Mouse (Mus musculus) liver, postnatal 0 days (tissue): ENCODE measurements around the gene Lars2. TPM values are rescaled to one million over a fixed set of nuclear protein-coding genes. Genes with fewer than 3 reads are reported as not detected.
"Not testable (repeated sequence)": the region's sequence is repeated elsewhere in the genome, so short reads cannot be mapped to it uniquely, and the experiment has no call there.

ENCODE experiments used
- ATAC-seq: fragments of 200-750 bp; cut with Nextera tagmentation; 2 replicates; pipeline ENCODE4 v1.8.0; 2017; ENCODE audit warnings: mild to moderate bottlenecking, moderate library complexity
- DNase-seq: peaks from one replicate; pipeline ENCODE4 v3.0.0-alpha.2; 2016
- H3K27ac ChIP-seq: fragments of 300-500 bp; sonication (generic); 2 replicates; pipeline ENCODE4 v1.5.1; 2014; ENCODE audit warnings: antibody characterized with exemption, moderate library complexity, mild to moderate bottlenecking, low read depth
- H3K27me3 ChIP-seq: fragments of 300-500 bp; sonication (generic); 2 replicates; pipeline ENCODE4 v1.6.1; 2014; ENCODE audit warnings: low read length, control low read depth, mixed read lengths; ENCODE audit not compliant: insufficient read depth
- H3K36me3 ChIP-seq: fragments of 300-500 bp; sonication (generic); replicated peaks from 2 replicates; pipeline ENCODE4 v1.6.1; 2014; ENCODE audit warnings: mild to moderate bottlenecking, control low read depth, low read length, moderate library complexity, mixed read lengths; ENCODE audit not compliant: insufficient read depth
- H3K4me1 ChIP-seq: fragments of 300-500 bp; sonication (generic); 2 replicates; pipeline ENCODE4 v1.6.1; 2014; ENCODE audit warnings: antibody characterized with exemption, mild to moderate bottlenecking, control low read depth; ENCODE audit not compliant: insufficient read depth
- H3K4me2 ChIP-seq: fragments of 300-500 bp; sonication (generic); 2 replicates; pipeline ENCODE4 v1.6.1; 2014; ENCODE audit warnings: low read depth, mild to moderate bottlenecking, low read length, moderate library complexity, mixed read lengths
- H3K4me3 ChIP-seq: fragments of 300-500 bp; sonication (generic); 2 replicates; pipeline ENCODE4 v1.5.1; 2014; ENCODE audit warnings: low read depth, low read length
- H3K9ac ChIP-seq: fragments of 300-500 bp; sonication (generic); replicated peaks from 2 replicates; pipeline ENCODE4 v1.6.1; 2014; ENCODE audit warnings: mild to moderate bottlenecking, moderate library complexity
- H3K9me3 ChIP-seq: fragments of 300-500 bp; sonication (generic); 2 replicates; pipeline ENCODE4 v1.6.1; 2016; ENCODE audit warnings: mild to moderate bottlenecking, control low read depth, low read length, mixed read lengths
- CTCF ChIP-seq: sonication (generic); IDR thresholded peaks from 2 replicates; pipeline ENCODE4 v1.5.1; 2016; ENCODE audit warnings: antibody characterized with exemption, low read depth
- EP300 ChIP-seq: IDR thresholded peaks from 2 replicates; pipeline ENCODE4 v1.6.1; 2016; ENCODE audit warnings: antibody characterized with exemption, low read depth, mild to moderate bottlenecking
- WGBS: fragments of 180-500 bp; shearing (Covaris S2); extraction: QIAGEN DNeasy Blood & Tissue Kit; methylation state at CpG from one replicate; pipeline ENCODE4 v1.1.7; 2014; ENCODE audit not compliant: insufficient replicate concordance; 5-methylcytosine and 5-hydroxymethylcytosine counted together
- polyA plus RNA-seq: library from polyadenylated mRNA; unstranded; fragments of >200 nt; fragmentation: Nextera tagmentation; extraction: Ambion mirVana; gene quantifications from 2 replicates; pipeline ENCODE4 v1.2.1, GENCODE M21; 2015

Gene Lars2
- polyA plus RNA-seq: 1,315 and 1,350 TPM in 2 replicates

DNA sequence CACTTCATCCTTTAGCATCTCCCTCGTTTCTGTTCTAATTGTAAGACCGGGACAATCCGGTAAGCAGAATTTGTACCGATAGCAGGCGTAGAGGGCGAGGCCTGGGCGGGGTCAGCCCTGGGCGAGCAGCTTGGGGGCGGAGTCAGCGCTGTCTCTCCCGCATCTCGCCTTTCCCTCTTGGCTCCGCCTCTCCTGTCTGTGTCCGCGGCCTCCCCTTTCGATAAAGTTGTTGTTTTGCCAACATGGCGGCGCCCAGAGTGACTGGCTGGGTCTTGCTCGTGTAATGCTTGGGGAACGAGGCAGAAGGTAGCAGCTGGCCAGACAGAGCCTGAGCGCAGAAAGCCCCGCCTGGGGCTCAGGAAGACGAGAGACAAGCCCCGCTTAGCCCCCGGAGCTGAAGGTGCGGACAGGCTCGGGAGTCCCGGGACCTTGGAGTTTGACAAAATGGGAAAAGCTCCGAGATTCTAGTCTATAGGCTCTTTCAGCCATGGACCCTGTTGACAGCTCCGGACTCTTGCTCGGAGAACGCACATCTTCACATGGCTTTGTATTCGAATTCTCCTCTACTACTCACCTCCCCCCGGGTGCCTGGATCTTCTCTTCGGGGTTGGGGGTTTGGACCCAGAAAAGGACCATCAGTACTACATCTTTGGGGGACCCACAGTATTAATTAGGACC is at the start of gene Lars2:
TSS of gene Lars2 (plus strand) at position 220 of the 678 bp plus-strand sequence.
- Histone ChIP-seq H3K4me2 (peak within 1 kb of the TSS; percentile 83), H3K36me3 (no peaks in the 10 kb centered on the region), H3K9me3 (no peaks in the 10 kb centered on the region), H3K9ac (peak within 1 kb of the TSS; percentile 81), H3K27ac (peak within 1 kb of the TSS; percentile 84), H3K4me3 (peak within 1 kb of the TSS; percentile 85), H3K27me3 (no peaks in the 10 kb centered on the region), H3K4me1 (peaks cover 15% of the 10 kb centered on the region)
- peak; percentile 97 for DNase-seq
- peak; percentile 100 for ATAC-seq
- TF ChIP-seq CTCF (no peak), EP300 (peak; percentile 40)
- WGBS: 0% methylated on average over 35 of the region's 35 CpGs

DNA sequence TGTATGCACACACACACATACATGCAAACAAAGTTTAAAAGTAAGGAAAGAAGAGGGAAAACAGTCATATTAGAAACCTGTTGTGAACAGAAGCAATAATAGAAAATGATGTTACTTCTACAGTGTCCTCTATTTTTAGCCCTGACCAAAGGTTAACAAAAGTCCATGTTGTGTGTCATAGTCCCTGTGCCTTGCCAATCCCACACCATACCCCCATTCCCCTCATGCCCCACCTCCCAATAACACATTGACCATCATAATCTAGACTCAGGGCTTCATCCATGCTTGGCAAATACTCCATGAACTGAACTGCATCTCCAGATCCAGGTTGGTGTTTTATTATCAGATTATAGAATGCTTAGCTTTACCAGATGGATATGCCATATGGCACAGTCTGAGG is 40.6 kb upstream of the Lars2 start:
- H3K4me3 ChIP-seq: no peak overlapping the region

DNA sequence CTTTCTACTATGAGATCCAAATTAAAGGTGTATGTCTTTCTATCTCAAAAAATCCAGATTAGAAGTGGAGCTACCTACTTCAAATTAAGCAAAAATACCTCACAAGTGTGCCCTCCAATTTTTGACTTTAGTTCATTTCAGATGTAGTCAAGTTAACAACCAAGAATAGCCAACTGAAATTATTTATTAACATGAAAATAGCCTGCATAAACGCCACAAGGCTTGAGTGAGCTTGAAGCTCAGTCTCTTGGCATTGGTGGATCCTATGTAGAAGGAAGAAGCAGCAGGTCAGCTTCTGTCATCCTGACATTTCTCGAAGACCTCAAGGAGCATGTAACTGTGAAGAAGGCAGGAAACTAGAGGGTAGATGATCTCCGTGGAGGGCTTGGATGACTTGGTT is 38.4 kb upstream of the Lars2 start:
- no peak for TF ChIP-seq EP300
- TF ChIP-seq CTCF: no peak
- Histone ChIP-seq H3K4me1 (no peaks in the 10 kb centered on the region), H3K9me3 (no peaks in the 10 kb centered on the region), H3K36me3 (no peaks in the 10 kb centered on the region), H3K27me3 (no peaks in the 10 kb centered on the region), H3K9ac (no peak overlapping the region), H3K27ac (no peak overlapping the region), H3K4me2 (no peak overlapping the region), H3K4me3 (no peak overlapping the region)
- DNase-seq: no peak
- WGBS: 74% methylated on average over 3 of the region's 3 CpGs
- ATAC-seq: no peak

More for the DNA sequence above, 40.6 kb upstream of the Lars2 start:
- Histone ChIP-seq H3K4me2 (no peak overlapping the region), H3K27me3 (no peaks in the 10 kb centered on the region), H3K9ac (no peak overlapping the region), H3K4me1 (no peaks in the 10 kb centered on the region), H3K9me3 (no peaks in the 10 kb centered on the region), H3K36me3 (no peaks in the 10 kb centered on the region), H3K27ac (no peak overlapping the region)
- DNase-seq (no peak), ATAC-seq (no peak)
- no peak for TF ChIP-seq CTCF
- TF ChIP-seq EP300: no peak

DNA sequence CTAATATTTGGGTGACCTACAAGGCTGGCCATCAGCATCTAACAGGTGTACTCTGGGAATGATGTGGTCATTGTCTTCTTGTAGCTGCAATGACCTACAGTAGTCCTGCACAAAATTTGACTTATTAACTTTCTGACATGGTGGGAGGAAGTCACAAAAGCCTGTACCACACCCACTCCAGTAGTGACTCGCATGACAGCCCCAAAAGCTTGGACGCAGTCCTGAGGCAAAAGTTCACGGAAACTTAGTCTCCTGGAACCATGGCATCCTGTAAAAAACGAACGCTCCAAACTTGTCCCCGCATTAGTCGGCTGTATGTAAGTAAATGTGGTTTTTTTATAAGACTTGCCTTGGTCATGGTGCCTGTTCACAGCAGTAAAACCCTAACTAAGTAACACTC is 36.9 kb upstream of the Lars2 start:
- no peak overlapping the region for H3K4me3 ChIP-seq
- H3K4me2 ChIP-seq: no peak overlapping the region
- TF ChIP-seq CTCF: no peak
- TF ChIP-seq EP300: no peak
- H3K9me3 ChIP-seq: no peaks in the 10 kb centered on the region
- no peaks in the 10 kb centered on the region for H3K4me1 ChIP-seq
- DNase-seq (no peak), ATAC-seq (no peak)
- no peak overlapping the region for H3K27ac ChIP-seq
- no peak overlapping the region for H3K9ac ChIP-seq
- H3K36me3 ChIP-seq: no peaks in the 10 kb centered on the region
- WGBS: 87% methylated on average over 7 of the region's 7 CpGs
- H3K27me3 ChIP-seq: no peaks in the 10 kb centered on the region

DNA sequence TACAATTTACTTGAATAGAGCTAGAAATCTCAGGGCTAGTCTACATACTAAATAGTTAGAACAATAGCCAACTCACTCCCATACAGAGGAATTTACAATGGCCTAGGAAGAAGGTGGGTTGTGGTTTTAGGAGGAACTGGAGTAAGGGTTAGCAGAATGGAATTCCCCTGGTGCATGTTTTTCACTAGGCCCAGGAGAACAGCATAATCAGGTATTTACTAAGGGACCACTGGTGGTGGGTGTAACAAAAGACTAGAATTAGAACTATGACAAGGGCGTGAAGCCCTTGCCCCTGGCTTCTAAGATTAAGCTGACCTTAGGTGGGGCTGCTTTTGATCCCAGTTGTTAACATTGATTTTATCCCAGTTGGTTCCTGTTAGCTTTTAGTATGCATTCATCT is 36.5 kb upstream of the Lars2 start:
- not testable (repeated sequence) for H3K9me3 ChIP-seq, H3K4me3 ChIP-seq, H3K4me1 ChIP-seq, DNase-seq, ATAC-seq, H3K36me3 ChIP-seq, H3K27me3 ChIP-seq, H3K27ac ChIP-seq, H3K9ac ChIP-seq, H3K4me2 ChIP-seq
- WGBS: 74% methylated on average over 1 of the region's 1 CpGs

DNA sequence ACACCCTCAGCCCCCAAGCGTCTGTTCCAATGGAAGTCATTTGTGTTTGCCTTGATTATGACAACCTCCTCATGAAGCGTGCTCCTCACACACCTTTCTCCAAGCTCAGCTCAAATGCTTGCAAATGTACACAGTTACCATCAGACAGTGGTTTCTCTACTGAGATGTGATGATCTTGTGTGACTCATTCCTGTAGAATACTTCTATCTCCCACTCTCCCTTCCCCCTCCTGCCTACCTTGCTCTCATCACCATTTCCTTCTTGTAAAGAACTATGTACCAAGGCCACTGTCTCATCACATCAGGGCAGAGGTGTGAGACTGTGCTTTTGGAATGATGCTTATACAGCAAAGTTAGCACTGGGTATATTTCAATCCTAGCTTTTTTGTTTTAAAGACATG is 33.2 kb upstream of the Lars2 start:
- TF ChIP-seq EP300: no peak
- TF ChIP-seq CTCF: no peak
- H3K4me1 ChIP-seq: no peaks in the 10 kb centered on the region
- no peak overlapping the region for H3K27ac ChIP-seq
- no peak overlapping the region for H3K4me3 ChIP-seq
- ATAC-seq (no peak), DNase-seq (no peak)
- no peak overlapping the region for H3K4me2 ChIP-seq
- H3K9me3 ChIP-seq: no peaks in the 10 kb centered on the region
- 73% methylated on average over 2 of the region's 2 CpGs for WGBS
- no peaks in the 10 kb centered on the region for H3K36me3 ChIP-seq
- no peak overlapping the region for H3K9ac ChIP-seq
- no peaks in the 10 kb centered on the region for H3K27me3 ChIP-seq
